Mouse (Mus musculus) forebrain, embryonic 16.5 days (tissue): ENCODE data around the gene Map2k2. TPM values are rescaled to one million over a fixed set of nuclear protein-coding genes. Genes with fewer than 3 reads are reported as not detected.

Source experiments
- ATAC-seq: fragments of 200-750 bp; cut with Nextera tagmentation; 2 replicates; pipeline ENCODE4 v1.8.0; 2017; ENCODE audit warnings: mild to moderate bottlenecking, moderate library complexity
- H3K27ac ChIP-seq: fragments of 300-500 bp; sonication (generic); 2 replicates; pipeline ENCODE4 v1.5.1; 2014; ENCODE audit warnings: low read length, control low read depth
- H3K27me3 ChIP-seq: fragments of 300-500 bp; sonication (generic); replicated peaks from 2 replicates; pipeline ENCODE4 v1.6.1; 2014; ENCODE audit warnings: low read length; ENCODE audit not compliant: control insufficient read depth, insufficient read depth
- H3K36me3 ChIP-seq: fragments of 300-500 bp; sonication (generic); 2 replicates; pipeline ENCODE4 v1.6.1; 2014; ENCODE audit not compliant: control insufficient read depth, insufficient read depth
- H3K4me1 ChIP-seq: fragments of 300-500 bp; sonication (generic); replicated peaks from 2 replicates; pipeline ENCODE4 v1.6.1; 2014; ENCODE audit warnings: low read length; ENCODE audit not compliant: control insufficient read depth, insufficient read depth
- H3K4me2 ChIP-seq: fragments of 300-500 bp; sonication (generic); 2 replicates; pipeline ENCODE4 v1.6.1; 2014; ENCODE audit warnings: mild to moderate bottlenecking, low read length, control low read depth
- H3K4me3 ChIP-seq: fragments of 300-500 bp; sonication (generic); replicated peaks from 2 replicates; pipeline ENCODE4 v1.5.1; 2014; ENCODE audit warnings: mild to moderate bottlenecking, low read length, control low read depth
- H3K9ac ChIP-seq: fragments of 300-500 bp; sonication (generic); replicated peaks from 2 replicates; pipeline ENCODE4 v1.6.1; 2014; ENCODE audit warnings: low read depth, low read length, control low read depth
- H3K9me3 ChIP-seq: fragments of 300-500 bp; sonication (generic); 2 replicates; pipeline ENCODE4 v1.6.1; 2016; ENCODE audit warnings: low read length; ENCODE audit not compliant: control insufficient read depth
- WGBS: fragments of 180-500 bp; shearing (Covaris S2); extraction: QIAGEN DNeasy Blood & Tissue Kit; methylation state at CpG from one replicate; pipeline ENCODE4 v1.1.7; 2014; 5-methylcytosine and 5-hydroxymethylcytosine counted together
- polyA plus RNA-seq: library from polyadenylated mRNA; unstranded; fragments of >200 nt; fragmentation: Nextera tagmentation; extraction: Ambion mirVana; gene quantifications from 2 replicates; pipeline ENCODE4 v1.2.1, GENCODE M21; 2015

The Map2k2 gene
- polyA plus RNA-seq, 1 experiment from 2014 or later: 210 TPM

- Histone ChIP-seq H3K4me2 (no peak overlapping the region), H3K9ac (no peak overlapping the region), H3K36me3 (peaks cover 30% of the 10 kb centered on the region), H3K4me3 (no peak overlapping the region), H3K27ac (no peak overlapping the region), H3K4me1 (no peaks in the 10 kb centered on the region), H3K27me3 (no peaks in the 10 kb centered on the region), H3K9me3 (no peaks in the 10 kb centered on the region)
- ATAC-seq: no peak
- 77% methylated on average over 6 of the region's 6 CpGs for WGBS
Observed at GRCm38 (mm10) chr10:81151261-81151660, 45.5 kb downstream of the Map2k2 start.

GRCm38 (mm10) chr10:81152609-81153008 lies 46.9 kb downstream of the Map2k2 start:
- ATAC-seq: no peak
- WGBS: 83% methylated on average over 12 of the region's 12 CpGs
- H3K4me3 ChIP-seq: no peak overlapping the region
- H3K27me3 ChIP-seq: no peaks in the 10 kb centered on the region
- H3K9me3 ChIP-seq: no peaks in the 10 kb centered on the region
- H3K9ac ChIP-seq: no peak overlapping the region
- H3K27ac ChIP-seq: no peak overlapping the region
- peaks cover 34% of the 10 kb centered on the region for H3K36me3 ChIP-seq
- H3K4me1 ChIP-seq: no peaks in the 10 kb centered on the region
- no peak overlapping the region for H3K4me2 ChIP-seq

- ATAC-seq: no peak
- H3K9ac ChIP-seq: no peak overlapping the region
- H3K4me1 ChIP-seq: no peaks in the 10 kb centered on the region
- H3K27me3 ChIP-seq: no peaks in the 10 kb centered on the region
- H3K4me2 ChIP-seq: no peak overlapping the region
- WGBS: 92% methylated on average over 12 of the region's 12 CpGs
- H3K36me3 ChIP-seq: peaks cover 38% of the 10 kb centered on the region
- no peak overlapping the region for H3K27ac ChIP-seq
- no peaks in the 10 kb centered on the region for H3K9me3 ChIP-seq
- H3K4me3 ChIP-seq: no peak overlapping the region
Observed at GRCm38 (mm10) chr10:81154313-81154712, 48.6 kb downstream of the Map2k2 start.

- Histone ChIP-seq H3K27ac (no peak overlapping the region), H3K4me2 (no peak overlapping the region), H3K4me1 (no peaks in the 10 kb centered on the region), H3K9me3 (no peaks in the 10 kb centered on the region), H3K27me3 (no peaks in the 10 kb centered on the region), H3K36me3 (peaks cover 38% of the 10 kb centered on the region), H3K9ac (no peak overlapping the region), H3K4me3 (no peak overlapping the region)
- 87% methylated on average over 6 of the region's 6 CpGs for WGBS
- no peak for ATAC-seq
Observed at GRCm38 (mm10) chr10:81154736-81155135, 49.0 kb downstream of the Map2k2 start.

GRCm38 (mm10) chr10:81161602-81162317 lies 56.0 kb downstream of the Map2k2 start:
- Histone ChIP-seq H3K36me3 (peaks cover 22% of the 10 kb centered on the region), H3K27ac (no peak overlapping the region), H3K27me3 (no peaks in the 10 kb centered on the region), H3K4me1 (peaks cover 5% of the 10 kb centered on the region), H3K4me2 (no peak overlapping the region), H3K9me3 (no peaks in the 10 kb centered on the region), H3K4me3 (no peak overlapping the region), H3K9ac (no peak overlapping the region)
- 94% methylated on average over 8 of the region's 8 CpGs for WGBS
- ATAC-seq: no peak

GRCm38 (mm10) chr10:81162318-81162652 lies 56.6 kb downstream of the Map2k2 start:
- H3K36me3 ChIP-seq: peaks cover 17% of the 10 kb centered on the region
- no peaks in the 10 kb centered on the region for H3K9me3 ChIP-seq
- 78% methylated on average over 2 of the region's 2 CpGs for WGBS
- H3K4me2 ChIP-seq: no peak overlapping the region
- H3K4me3 ChIP-seq: no peak overlapping the region
- H3K27me3 ChIP-seq: no peaks in the 10 kb centered on the region
- no peak overlapping the region for H3K27ac ChIP-seq
- no peak overlapping the region for H3K9ac ChIP-seq
- no peak for ATAC-seq
- H3K4me1 ChIP-seq: peaks cover 8% of the 10 kb centered on the region

GRCm38 (mm10) chr10:81165118-81165517 lies 59.4 kb downstream of the Map2k2 start:
- Histone ChIP-seq H3K4me2 (no peak overlapping the region), H3K36me3 (peaks cover 10% of the 10 kb centered on the region), H3K4me1 (peaks cover 19% of the 10 kb centered on the region), H3K27me3 (no peaks in the 10 kb centered on the region), H3K27ac (no peak overlapping the region), H3K4me3 (no peak overlapping the region), H3K9ac (no peak overlapping the region), H3K9me3 (no peaks in the 10 kb centered on the region)
- WGBS: 93% methylated on average over 8 of the region's 8 CpGs
- ATAC-seq: no peak

GRCm38 (mm10) chr10:81167200-81168086 lies 61.7 kb downstream of the Map2k2 start, which contains the start of gene Pias4:
Gene Pias4, minus strand, starts transcription at chr10:81167923.
- Histone ChIP-seq H3K27ac (peak within 1 kb of the TSS; percentile 61), H3K36me3 (peaks cover 6% of the 10 kb centered on the region; the same call in 1 of the 2 replicates), H3K27me3 (no peaks in the 10 kb centered on the region), H3K4me1 (peaks cover 19% of the 10 kb centered on the region), H3K4me3 (peak within 1 kb of the TSS; percentile 65), H3K4me2 (peak within 1 kb of the TSS; percentile 93), H3K9ac (peak within 1 kb of the TSS; percentile 72), H3K9me3 (no peaks in the 10 kb centered on the region)
- under 1% methylated on average over 63 of the region's 64 CpGs for WGBS
- ATAC-seq: peak; percentile 86

GRCm38 (mm10) chr10:81168087-81168431 lies 62.3 kb downstream of the Map2k2 start:
- H3K27me3 ChIP-seq: no peaks in the 10 kb centered on the region
- peak; percentile 57 for ATAC-seq
- peak overlapping the region; percentile 63 for H3K4me2 ChIP-seq
- peak overlapping the region; percentile 56 for H3K4me3 ChIP-seq
- H3K27ac ChIP-seq: peak overlapping the region; percentile 61
- H3K4me1 ChIP-seq: peaks cover 19% of the 10 kb centered on the region
- H3K9ac ChIP-seq: peak overlapping the region; percentile 59; the same call in 1 of the 2 replicates
- no peaks in the 10 kb centered on the region for H3K9me3 ChIP-seq
- peaks cover 6% of the 10 kb centered on the region; the same call in 1 of the 2 replicates for H3K36me3 ChIP-seq
- 6% methylated on average over 5 of the region's 5 CpGs for WGBS
